Comparison of ENCODE assay signal across 11 mouse cellular contexts in genomic region chr3:89179056-89179455, GRCm38 (mm10). TPM values are rescaled to one million over a fixed set of nuclear protein-coding genes. Genes with fewer than 3 reads are reported as not detected.
DNase-seq lines count a peak whose midpoint lies in the region; ATAC-seq and TF ChIP-seq lines count a peak whose summit lies in the region.
"Had no signal": no experiment of that assay in that cellular context is flagged by ENCODE, and none has a peak within 500 bp of the region (broad histone marks: within the 10 kb centered on the region; RNA-seq: fewer than 3 reads in every experiment).

No protein-coding gene starts in this region.

- ATAC-seq in hindbrain, embryonic 16.5 days: no peak
- no peak for ATAC-seq in limb, embryonic 12.5 days (ENCODE audit: insufficient number of reproducible peaks, insufficient read depth, low FRiP score, low TSS enrichment, low read depth)

- H3K9ac ChIP-seq in hindbrain, embryonic 16.5 days (ENCODE audit: low read depth, low read length): no peak overlapping the region; the same call in 1 of the 2 replicates
- H3K9ac ChIP-seq in limb, embryonic 12.5 days (replicated peaks): no peak overlapping the region

- WGBS in hindbrain, embryonic 10.5 days: 95% methylated on average over 11 of the region's 11 CpGs
- 92% methylated on average over 11 of the region's 11 CpGs for WGBS in hindbrain, embryonic 16.5 days
- 92% methylated on average over 11 of the region's 11 CpGs for WGBS in limb, embryonic 12.5 days

- H3K36me3 ChIP-seq in hindbrain, embryonic 10.5 days: peaks cover 65% of the 10 kb centered on the region
- peaks cover 38% of the 10 kb centered on the region for H3K36me3 ChIP-seq in hindbrain, embryonic 16.5 days (ENCODE audit: control insufficient read depth, insufficient read depth, low read length)
- peaks cover 73% of the 10 kb centered on the region for H3K36me3 ChIP-seq in E14TG2a.4 (ENCODE audit: insufficient read depth, low read length)
- peaks cover 64% of the 10 kb centered on the region for H3K36me3 ChIP-seq in limb, embryonic 12.5 days

- TF ChIP-seq POLR2A in bone marrow macrophage, adult 2 months (IDR thresholded peaks at IDR 0.05; ENCODE audit: borderline replicate concordance, low read depth, low read length): no peak

- peaks cover 33% of the 10 kb centered on the region for H3K4me1 ChIP-seq in hindbrain, embryonic 10.5 days (replicated peaks)
- peaks cover 20% of the 10 kb centered on the region for H3K4me1 ChIP-seq in hindbrain, embryonic 16.5 days (ENCODE audit: control insufficient read depth, insufficient read depth, low read depth, low read length)
- peaks cover 62% of the 10 kb centered on the region for H3K4me1 ChIP-seq in E14TG2a.4 (replicated peaks; ENCODE audit: low read depth, low read length)
- peaks cover 7% of the 10 kb centered on the region for H3K4me1 ChIP-seq in bone marrow macrophage, adult 2 months (ENCODE audit: control insufficient read depth, insufficient read depth, low read length)
- peaks cover 24% of the 10 kb centered on the region for H3K4me1 ChIP-seq in limb, embryonic 12.5 days (replicated peaks)

- H3K4me2 ChIP-seq in hindbrain, embryonic 16.5 days (ENCODE audit: low read length): no peak overlapping the region
- H3K4me2 ChIP-seq in limb, embryonic 12.5 days: peak overlapping the region; percentile 87; the same call in 1 of the 2 replicates

- H3K27me3 ChIP-seq in hindbrain, embryonic 10.5 days (ENCODE audit: insufficient read depth, poor library complexity, severe bottlenecking): no peaks in the 10 kb centered on the region
- no peaks in the 10 kb centered on the region for H3K27me3 ChIP-seq in hindbrain, embryonic 16.5 days (replicated peaks; ENCODE audit: control insufficient read depth, insufficient read depth, low read length)
- peaks cover 4% of the 10 kb centered on the region for H3K27me3 ChIP-seq in E14TG2a.4 (ENCODE audit: insufficient read depth, low read length)
- H3K27me3 ChIP-seq in limb, embryonic 12.5 days: no peaks in the 10 kb centered on the region
- H3K27me3 ChIP-seq: embryonic facial prominence, embryonic 12.5 days; stomach, embryonic 15.5 days had no signal

- H3K27ac ChIP-seq in hindbrain, embryonic 10.5 days: 0 out of 2 replicates have a peak overlapping the region, but pooled peaks have one; percentile 35
- H3K27ac ChIP-seq in hindbrain, embryonic 16.5 days (ENCODE audit: low read depth, low read length): no peak overlapping the region
- no peak overlapping the region for H3K27ac ChIP-seq in bone marrow macrophage, adult 2 months (ENCODE audit: insufficient read depth, low read depth, low read length)
- no peak overlapping the region for H3K27ac ChIP-seq in limb, embryonic 12.5 days
- H3K27ac ChIP-seq: embryonic facial prominence, embryonic 12.5 days; stomach, embryonic 15.5 days had no signal

- H3K9me3 ChIP-seq in hindbrain, embryonic 10.5 days: no peaks in the 10 kb centered on the region
- no peaks in the 10 kb centered on the region for H3K9me3 ChIP-seq in hindbrain, embryonic 16.5 days (ENCODE audit: control insufficient read depth, low read length)
- no peaks in the 10 kb centered on the region for H3K9me3 ChIP-seq in E14TG2a.4 (ENCODE audit: low read length)
- H3K9me3 ChIP-seq in limb, embryonic 12.5 days: no peaks in the 10 kb centered on the region
- H3K9me3 ChIP-seq: embryonic facial prominence, embryonic 12.5 days; stomach, embryonic 15.5 days had no signal

- peak overlapping the region; percentile 78 for H3K4me3 ChIP-seq in hindbrain, embryonic 10.5 days
- no peak overlapping the region for H3K4me3 ChIP-seq in hindbrain, embryonic 16.5 days (ENCODE audit: low read length)
- peak overlapping the region; percentile 93 for H3K4me3 ChIP-seq in E14TG2a.4 (replicated peaks; ENCODE audit: low read length)
- 0 out of 2 replicates have a peak overlapping the region, but pooled peaks have one; percentile 74 for H3K4me3 ChIP-seq in bone marrow macrophage, adult 2 months (ENCODE audit: insufficient read depth, low read length)
- H3K4me3 ChIP-seq in limb, embryonic 12.5 days (replicated peaks): no peak overlapping the region; the same call in 1 of the 2 replicates

- TF ChIP-seq CTCF in E14TG2a.4 (conservative IDR thresholded peaks at IDR 0.05; ENCODE audit: low read length): no peak
- TF ChIP-seq CTCF in bone marrow macrophage, adult 2 months (IDR thresholded peaks at IDR 0.05; ENCODE audit: low read depth, low read length): no peak

- no peak for DNase-seq in hindbrain, embryonic 10.5 days (ENCODE audit: low spot score)
- DNase-seq in ovary, postnatal 36 days (ENCODE audit: low spot score): no peak
- DNase-seq in thymus, postnatal 0 days (ENCODE audit: low spot score): no peak
- DNase-seq in T-cell, adult 2 months (ENCODE audit: low spot score): no peak
- DNase-seq: lung, postnatal 4 days had no signal

RNA-seq across cellular contexts. Expression of gene Scamp3, which starts 1.8 kb away (rescaled TPM):
- polyA plus RNA-seq in hindbrain, embryonic 10.5 days (2016; fragmentation: Nextera tagmentation; extraction: Ambion mirVana): 98.9 and 116 TPM in 2 replicates
- polyA plus RNA-seq in hindbrain, embryonic 16.5 days (2015; fragmentation: Nextera tagmentation; extraction: Ambion mirVana): 166 and 172 TPM in 2 replicates
- 76.5 and 77.9 TPM in 2 replicates for polyA plus RNA-seq in bone marrow macrophage, adult 2 months (2012; ENCODE audit: insufficient read depth, insufficient read length, missing spikeins)
- polyA plus RNA-seq in limb, embryonic 12.5 days (2016; fragmentation: Nextera tagmentation; extraction: Ambion mirVana): 102 and 107 TPM in 2 replicates
- polyA plus RNA-seq in thymus, postnatal 0 days (2015; fragmentation: Nextera tagmentation; extraction: Ambion mirVana): 130 and 131 TPM in 2 replicates

RNA-seq across cellular contexts. Expression of gene Fam189b, which starts 3.9 kb away (rescaled TPM):
- polyA plus RNA-seq in hindbrain, embryonic 10.5 days (2016; fragmentation: Nextera tagmentation; extraction: Ambion mirVana): 30.2 and 38.7 TPM in 2 replicates
- 35.4 and 40.8 TPM in 2 replicates for polyA plus RNA-seq in hindbrain, embryonic 16.5 days (2015; fragmentation: Nextera tagmentation; extraction: Ambion mirVana)
- polyA plus RNA-seq in bone marrow macrophage, adult 2 months (2012; ENCODE audit: insufficient read depth, insufficient read length, missing spikeins): 17.4 TPM in 2 replicates
- 27.4 and 33.8 TPM in 2 replicates for polyA plus RNA-seq in limb, embryonic 12.5 days (2016; fragmentation: Nextera tagmentation; extraction: Ambion mirVana)
- polyA plus RNA-seq in thymus, postnatal 0 days (2015; fragmentation: Nextera tagmentation; extraction: Ambion mirVana): 71.2 and 80.1 TPM in 2 replicates

RNA-seq across cellular contexts. Expression of gene Clk2, which starts 14.5 kb away (rescaled TPM):
- 34.8 and 35.3 TPM in 2 replicates for polyA plus RNA-seq in hindbrain, embryonic 10.5 days (2016; fragmentation: Nextera tagmentation; extraction: Ambion mirVana)
- polyA plus RNA-seq in hindbrain, embryonic 16.5 days (2015; fragmentation: Nextera tagmentation; extraction: Ambion mirVana): 17.3 and 18.8 TPM in 2 replicates
- polyA plus RNA-seq in bone marrow macrophage, adult 2 months (2012; ENCODE audit: insufficient read depth, insufficient read length, missing spikeins): 52.5 and 61.4 TPM in 2 replicates
- polyA plus RNA-seq in limb, embryonic 12.5 days (2016; fragmentation: Nextera tagmentation; extraction: Ambion mirVana): 50.3 and 54.7 TPM in 2 replicates
- polyA plus RNA-seq in thymus, postnatal 0 days (2015; fragmentation: Nextera tagmentation; extraction: Ambion mirVana): 18.1 and 22.3 TPM in 2 replicates

RNA-seq across cellular contexts. Expression of gene Hcn3, which starts 19.1 kb away (rescaled TPM):
- polyA plus RNA-seq in hindbrain, embryonic 10.5 days (2016; fragmentation: Nextera tagmentation; extraction: Ambion mirVana): 7.3 and 9.1 TPM in 2 replicates
- 58.1 and 58.4 TPM in 2 replicates for polyA plus RNA-seq in hindbrain, embryonic 16.5 days (2015; fragmentation: Nextera tagmentation; extraction: Ambion mirVana)
- 0.47 TPM in 1 of 2 replicates, not detected in the other for polyA plus RNA-seq in bone marrow macrophage, adult 2 months (2012; ENCODE audit: insufficient read depth, insufficient read length, missing spikeins)
- polyA plus RNA-seq in limb, embryonic 12.5 days (2016; fragmentation: Nextera tagmentation; extraction: Ambion mirVana): 2.2 and 2.8 TPM in 2 replicates
- 1.4 and 1.9 TPM in 2 replicates for polyA plus RNA-seq in thymus, postnatal 0 days (2015; fragmentation: Nextera tagmentation; extraction: Ambion mirVana)

RNA-seq across cellular contexts. Expression of gene Gba, which starts 23.7 kb away (rescaled TPM):
- polyA plus RNA-seq in hindbrain, embryonic 10.5 days (2016; fragmentation: Nextera tagmentation; extraction: Ambion mirVana): 41.0 and 50.0 TPM in 2 replicates
- 51.8 and 54.0 TPM in 2 replicates for polyA plus RNA-seq in hindbrain, embryonic 16.5 days (2015; fragmentation: Nextera tagmentation; extraction: Ambion mirVana)
- 130 and 141 TPM in 2 replicates for polyA plus RNA-seq in bone marrow macrophage, adult 2 months (2012; ENCODE audit: insufficient read depth, insufficient read length, missing spikeins)
- 26.3 and 28.8 TPM in 2 replicates for polyA plus RNA-seq in limb, embryonic 12.5 days (2016; fragmentation: Nextera tagmentation; extraction: Ambion mirVana)
- polyA plus RNA-seq in thymus, postnatal 0 days (2015; fragmentation: Nextera tagmentation; extraction: Ambion mirVana): 51.3 and 51.8 TPM in 2 replicates

Comparison
In these comparisons a context has a peak if more than half of its experiments do, and no peak if none do; other contexts are left out.
1. H3K4me3 ChIP-seq: peak in hindbrain, embryonic 10.5 days (single experiment), E14TG2a.4 (single experiment) and bone marrow macrophage, adult 2 months (single experiment); none in hindbrain, embryonic 16.5 days (single experiment) and limb, embryonic 12.5 days (single experiment).